Mouse (Mus musculus) adrenal gland (tissue): ENCODE measurements around the gene Rab6b.

ENCODE experiments used
- intact Hi-C: fragments of 180-260 bp; cut with DNase I; formaldehyde crosslinking; loops from one replicate; pipeline ENCODE4 v1.15.1; 2025

Rab6b gene

GRCm38 (mm10) chr9:103234565-103235165 is 123.1 kb downstream of the Rab6b start:
- intact Hi-C loops, result no loop called here
